Mouse (Mus musculus) right cerebral cortex, adult 18-20 months (tissue): ENCODE results near the gene Clca3a2.
"Not testable (repeated sequence)": the region's sequence is repeated elsewhere in the genome, so short reads cannot be mapped to it uniquely, and the experiment has no call there.

Experiments
- DNase-seq: peaks from one replicate; pipeline ENCODE4 v3.0.0; 2022; ENCODE audit warnings: mixed read lengths

Clca3a2 gene

DNA sequence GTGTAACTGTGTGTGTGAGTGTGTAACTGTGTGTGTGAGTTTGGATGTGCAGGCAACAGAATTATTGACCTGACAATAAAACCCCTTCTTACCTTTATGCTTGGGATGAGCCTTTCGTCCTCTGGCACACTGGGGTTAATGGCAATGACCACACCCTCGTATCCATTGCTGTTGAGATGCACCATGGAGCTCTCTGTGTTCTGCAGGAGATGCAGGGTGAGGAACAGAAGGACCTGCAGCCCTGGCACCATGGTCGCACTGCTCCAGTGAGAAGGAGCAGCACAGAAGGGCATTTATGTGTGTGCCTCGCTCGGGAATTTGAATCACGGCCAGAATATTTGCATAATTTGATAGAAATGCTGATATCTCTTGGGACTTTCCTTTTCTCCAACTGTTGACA, at the start of gene Clca3a2:
TSS of gene Clca3a2 (minus strand) at position 276 of the 400 bp plus-strand sequence.
- not testable (repeated sequence) for DNase-seq

- no peak for DNase-seq
Measured at GRCm38 (mm10) chr3:144849584-144849983, 30.3 kb upstream of the Clca3a2 start.

GRCm38 (mm10) chr3:144849014-144849556, 29.8 kb upstream of the Clca3a2 start, which contains the start of gene Clca3b:
Gene Clca3b, minus strand, starts transcription at chr3:144849357.
- not testable (repeated sequence) for DNase-seq

- no peak for DNase-seq
Measured at GRCm38 (mm10) chr3:144827257-144827656, 8.0 kb upstream of the Clca3a2 start.

DNA sequence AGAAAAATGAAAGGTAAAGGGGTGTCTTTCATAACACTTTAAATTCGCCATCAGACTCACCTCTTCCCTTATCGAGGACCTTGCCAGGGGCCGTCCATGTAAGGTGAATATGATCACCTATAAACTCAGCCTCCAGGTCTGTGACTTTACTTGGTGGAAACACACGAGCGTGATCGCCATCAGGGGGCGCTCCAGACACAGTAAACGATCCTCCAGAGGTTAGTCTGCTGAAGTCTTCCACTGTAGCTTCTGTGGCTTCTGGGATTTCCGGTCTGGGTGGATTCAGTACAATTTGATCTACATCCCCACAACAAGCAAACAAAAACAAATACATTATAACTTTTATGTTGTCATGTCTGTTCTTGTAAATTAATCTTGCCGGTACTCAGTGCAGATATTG, 5.9 kb upstream of the Clca3a2 start:
- peak; percentile 81 for DNase-seq

- DNase-seq = no peak
Measured at GRCm38 (mm10) chr3:144823331-144823730, 4.0 kb upstream of the Clca3a2 start.

DNA sequence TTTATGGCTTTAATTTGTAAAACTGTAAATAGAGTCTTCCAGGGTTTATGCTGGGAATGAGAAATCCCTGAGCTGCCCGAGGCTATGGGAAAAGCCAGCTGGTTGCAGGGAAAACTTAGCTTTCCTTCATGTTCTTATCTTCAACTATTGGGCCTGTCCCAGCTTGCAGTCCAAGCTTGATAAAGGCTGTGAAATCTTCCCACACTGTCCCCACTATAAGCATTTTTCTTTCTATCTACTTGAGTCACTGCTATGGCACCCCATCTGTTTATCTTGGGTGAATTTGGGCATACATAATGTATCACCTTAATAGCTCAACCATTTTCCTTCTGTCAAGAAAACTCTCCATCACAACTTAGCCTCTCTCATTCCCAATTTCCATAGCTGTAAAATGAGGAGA, 1.3 kb upstream of the Clca3a2 start:
- no peak for DNase-seq

- DNase-seq = not testable (repeated sequence)
Measured at GRCm38 (mm10) chr3:144813336-144813735, 6.0 kb downstream of the Clca3a2 start.

DNA sequence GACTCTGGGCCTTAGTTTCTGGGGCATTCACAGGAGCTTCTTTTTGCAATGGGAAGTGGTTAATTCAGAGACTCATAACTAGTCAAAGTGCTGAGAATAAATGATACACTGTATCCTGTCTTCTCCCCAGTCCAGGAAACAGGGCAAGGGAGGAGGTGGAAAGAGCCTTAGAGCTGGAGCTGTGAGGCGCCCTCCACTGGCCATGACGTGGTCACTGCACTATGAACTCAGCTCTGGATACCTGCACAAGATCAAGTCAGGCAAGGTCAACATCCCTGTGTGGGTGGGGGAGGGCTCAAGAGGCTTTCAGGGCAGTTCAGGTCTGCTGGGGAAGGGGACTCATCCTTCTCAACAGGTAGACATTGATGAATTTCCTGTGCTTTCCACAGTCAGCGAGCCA, 7.5 kb downstream of the Clca3a2 start:
- no peak for DNase-seq

GRCm38 (mm10) chr3:144808153-144808925, 11.0 kb downstream of the Clca3a2 start:
- DNase-seq = not testable (repeated sequence)

GRCm38 (mm10) chr3:144806626-144807025, 12.7 kb downstream of the Clca3a2 start:
- not testable (repeated sequence) for DNase-seq

- DNase-seq = no peak
Measured at GRCm38 (mm10) chr3:144801861-144802260, 17.4 kb downstream of the Clca3a2 start.

DNA sequence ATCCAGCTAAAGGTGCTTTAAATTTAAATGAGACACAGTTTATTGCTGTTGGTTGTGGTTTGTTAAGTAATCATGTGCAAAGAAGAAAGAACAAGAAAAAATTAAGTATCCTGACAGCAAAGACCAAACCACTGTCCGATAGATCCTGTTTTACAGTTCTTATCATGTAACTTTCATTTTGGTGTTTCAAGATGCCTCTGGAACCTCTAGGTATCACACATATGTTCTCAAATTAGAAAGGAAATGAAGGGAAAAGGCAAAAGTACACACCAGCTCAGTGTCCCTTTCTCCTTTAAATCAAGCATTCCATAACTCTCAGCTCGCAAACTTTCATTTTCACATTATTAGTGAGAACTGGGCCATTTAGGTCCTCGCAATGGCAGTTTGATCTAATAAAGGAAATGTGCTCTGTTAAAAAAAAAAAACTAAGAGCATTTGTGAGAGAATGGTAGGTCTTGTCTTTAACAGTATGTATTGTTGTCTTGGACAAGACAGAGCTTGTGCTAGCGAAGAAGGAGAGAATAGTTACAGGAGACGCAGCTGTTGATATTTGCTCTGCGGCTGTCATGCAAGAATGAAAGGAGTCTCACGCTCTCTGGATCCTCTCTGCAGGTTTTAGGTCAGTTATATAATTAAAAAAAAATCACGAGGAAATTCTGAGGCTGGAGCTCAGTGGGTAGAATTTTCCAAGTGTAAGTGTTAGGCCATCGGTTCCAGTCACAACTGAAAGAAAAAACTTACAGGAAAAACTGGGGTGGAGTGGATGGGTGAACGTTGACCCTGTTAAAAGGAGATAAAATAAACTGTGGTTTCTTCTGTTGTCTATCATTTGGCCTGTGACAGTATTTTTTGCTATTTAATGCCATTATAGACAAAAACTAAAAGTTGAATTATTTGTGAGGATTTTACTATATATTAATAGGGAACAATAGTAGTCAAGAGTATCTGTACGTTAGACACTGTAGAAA, 33.8 kb downstream of the Clca3a2 start:
- DNase-seq = no peak

DNA sequence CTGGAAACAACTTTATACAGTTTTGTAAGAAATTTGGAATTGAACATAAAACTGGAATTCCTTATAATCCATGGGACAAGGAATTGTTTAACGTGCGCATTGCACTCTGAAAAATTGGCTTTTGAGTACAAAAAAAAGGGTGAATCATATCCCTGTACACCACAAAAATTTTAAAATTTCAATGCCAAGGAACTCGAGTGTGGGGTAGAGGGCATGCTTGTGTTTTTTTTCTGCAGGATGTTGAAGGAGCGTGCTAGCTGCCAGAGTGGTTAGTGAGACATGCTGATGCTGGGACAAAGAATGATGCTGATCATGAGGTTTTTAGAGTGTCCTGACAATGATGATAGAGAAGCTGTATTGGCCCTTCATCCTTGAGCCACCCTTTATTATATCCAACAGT, 54.1 kb downstream of the Clca3a2 start:
- DNase-seq = no peak

DNA sequence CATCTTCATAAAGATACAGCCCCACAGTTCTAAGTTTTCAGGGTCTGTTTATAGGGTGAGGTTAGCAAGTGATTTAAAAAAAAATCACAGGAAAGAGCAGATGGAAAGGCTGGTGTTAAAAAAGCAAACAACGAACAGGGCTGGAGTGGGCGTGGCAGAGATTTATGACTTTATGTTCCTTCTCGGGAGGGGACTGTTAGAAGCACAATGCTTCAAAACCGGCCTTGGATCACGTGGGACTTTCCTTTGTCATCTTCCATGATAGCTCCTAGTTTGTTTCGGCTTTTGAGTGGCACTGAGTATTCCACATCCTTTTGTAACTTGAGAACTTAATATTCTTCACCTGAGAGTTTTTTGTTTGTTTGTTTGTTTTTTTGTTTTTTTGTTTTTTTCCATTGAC, 57.8 kb downstream of the Clca3a2 start:
- no peak for DNase-seq

DNA sequence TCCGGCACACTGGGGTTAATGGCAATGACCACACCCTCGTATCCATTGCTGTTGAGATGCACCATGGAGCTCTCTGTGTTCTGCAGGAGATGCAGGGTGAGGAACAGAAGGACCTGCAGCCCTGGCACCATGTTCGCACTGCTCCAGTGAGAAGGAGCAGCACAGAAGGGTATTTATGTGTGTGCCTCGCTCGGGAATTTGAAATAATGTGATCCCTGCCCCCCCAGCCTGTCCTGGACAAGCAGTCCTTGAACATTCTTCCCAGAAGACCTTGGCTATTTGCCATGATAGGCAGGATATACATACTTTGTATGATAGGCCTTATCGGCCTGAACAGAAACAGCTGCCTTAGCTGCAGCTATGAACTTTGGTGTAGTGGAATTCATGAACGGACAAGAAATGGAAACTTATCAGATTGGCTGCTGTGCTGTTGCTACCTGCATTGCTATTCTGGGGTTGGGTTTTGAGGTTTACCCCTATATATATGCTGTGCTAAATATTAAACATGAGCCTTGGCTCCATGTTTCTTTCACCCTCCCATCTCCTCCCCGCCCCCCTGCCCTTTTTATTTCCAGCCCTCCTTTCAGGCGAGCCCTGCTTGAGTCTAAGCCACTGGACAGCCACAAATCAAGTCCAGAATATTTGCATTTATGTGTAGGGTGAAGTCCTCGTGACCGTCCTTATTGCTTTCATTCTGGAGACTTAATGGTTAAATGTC, 58.5 kb downstream of the Clca3a2 start, which contains the start of gene Clca3a1:
TSS of gene Clca3a1 (minus strand) at position 386 of the 718 bp plus-strand sequence.
- DNase-seq = no peak

DNA sequence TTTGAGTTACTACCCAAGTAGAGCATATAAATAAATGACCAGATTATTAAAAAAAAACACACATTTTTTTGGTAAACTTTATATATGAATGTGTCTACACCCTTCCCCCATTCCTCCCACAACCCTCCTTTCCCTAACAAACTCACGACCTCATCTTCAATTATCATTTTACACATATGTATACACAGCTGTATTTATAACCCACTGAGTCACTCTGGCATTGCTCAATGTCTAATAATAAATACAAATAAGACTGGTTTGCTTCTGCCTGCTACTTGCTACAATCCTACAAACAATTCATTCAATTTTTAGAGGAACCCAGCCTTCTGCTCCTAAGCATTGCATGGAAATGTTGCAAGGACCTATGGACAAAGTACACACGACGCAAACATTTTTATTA, 59.6 kb downstream of the Clca3a2 start:
- DNase-seq = no peak

DNA sequence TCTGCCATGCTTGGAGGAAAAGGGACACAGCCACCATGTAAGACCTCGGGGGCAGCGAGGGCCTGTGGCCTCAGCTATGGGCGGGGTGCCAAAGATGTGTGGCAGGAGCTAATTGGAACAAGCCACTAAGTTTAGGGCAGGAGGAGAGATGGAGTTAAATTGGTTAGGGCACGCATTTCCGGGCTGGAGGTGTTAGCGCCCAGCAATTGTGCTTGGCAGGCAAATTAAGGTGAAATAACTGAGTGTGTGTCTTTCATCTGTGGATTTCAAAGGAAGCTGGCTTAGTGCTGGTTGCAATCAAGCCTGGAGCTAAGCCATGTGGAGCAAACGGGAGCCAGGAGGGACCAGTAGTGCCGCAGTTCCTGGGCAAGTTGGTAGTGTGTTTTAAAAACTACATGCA, 63.2 kb downstream of the Clca3a2 start:
- not testable (repeated sequence) for DNase-seq

DNA sequence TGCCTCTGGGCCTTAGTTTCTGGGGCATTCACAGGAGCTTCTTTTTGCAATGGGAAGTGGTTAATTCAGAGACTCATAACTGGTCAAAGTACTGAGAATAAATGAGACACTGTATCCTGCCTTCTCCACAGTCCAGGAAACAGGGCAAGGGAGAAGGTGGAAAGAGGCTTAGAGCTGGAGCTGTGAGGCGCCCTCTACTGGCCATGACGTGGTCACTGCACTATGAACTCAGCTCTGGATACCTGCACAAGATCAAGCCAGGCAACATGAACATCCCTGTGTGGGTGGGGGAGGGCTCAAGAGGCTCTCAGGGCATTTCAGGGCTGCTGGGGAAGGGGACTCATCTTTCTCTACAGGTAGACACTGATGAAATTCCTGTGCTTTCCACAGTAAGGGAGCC, 66.2 kb downstream of the Clca3a2 start:
- DNase-seq = no peak

- not testable (repeated sequence) for DNase-seq
Measured at GRCm38 (mm10) chr3:144749062-144749963, 70.0 kb downstream of the Clca3a2 start.

DNA sequence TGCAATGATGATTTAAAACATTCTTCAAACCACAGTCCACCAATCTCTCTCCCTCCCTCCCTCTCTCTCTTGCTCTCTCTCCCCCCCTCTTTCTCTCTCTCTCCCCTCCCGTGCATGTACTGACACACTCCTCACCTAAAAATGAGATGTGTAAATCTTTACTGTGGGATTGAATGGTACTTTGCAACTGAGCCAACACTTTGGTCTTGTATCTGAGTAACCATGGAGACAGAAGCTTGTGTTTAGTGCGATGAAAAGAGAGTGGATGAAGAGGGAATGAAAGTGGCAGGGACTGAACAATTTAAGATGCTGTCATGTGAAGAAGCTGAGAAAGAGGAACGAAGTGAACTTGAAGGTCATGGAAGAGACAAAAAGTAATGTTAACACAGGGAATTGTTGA, 71.6 kb downstream of the Clca3a2 start:
- not testable (repeated sequence) for DNase-seq
